ENCODE assay signal across 20 mouse cellular contexts in the genomic region with DNA sequence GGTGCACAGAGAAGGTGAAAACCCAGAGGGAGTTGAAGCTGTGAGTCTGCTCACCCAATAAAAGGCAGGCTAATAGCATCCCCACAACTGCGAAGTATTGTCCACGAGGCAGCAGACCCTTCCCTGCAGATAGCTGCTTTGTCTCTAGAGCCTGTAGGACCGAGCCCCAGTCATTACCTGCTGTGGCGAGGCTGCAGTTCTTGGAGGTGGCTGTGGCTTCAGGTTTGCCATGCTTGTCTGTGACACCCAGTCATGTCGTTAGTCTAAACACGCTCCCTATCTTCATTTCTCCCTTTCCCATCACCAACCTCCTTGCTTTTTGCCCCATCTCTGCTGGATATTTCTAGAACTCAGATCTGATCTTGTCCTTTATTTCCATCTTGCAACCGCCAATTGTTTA.
DNase-seq lines count a peak whose midpoint lies in the region; ATAC-seq lines count a peak whose summit lies in the region.
"Had no signal": no experiment of that assay in that cellular context is flagged by ENCODE, and none has a peak within 500 bp of the region (broad histone marks: within the 10 kb centered on the region; RNA-seq: fewer than 3 reads in every experiment).

No protein-coding gene starts in this region.

- H3K4me1 ChIP-seq in heart, embryonic 10.5 days, result peaks cover 12% of the 10 kb centered on the region
- H3K4me1 ChIP-seq in midbrain, embryonic 11.5 days (ENCODE audit: control insufficient read depth, insufficient read depth, low read length), result peaks cover 3% of the 10 kb centered on the region; the same call in 1 of the 2 replicates
- 0 out of 2 replicates have a peak, but pooled peaks cover 8% of the 10 kb centered on the region for H3K4me1 ChIP-seq in midbrain, embryonic 13.5 days (replicated peaks)
- H3K4me1 ChIP-seq: embryonic facial prominence, embryonic 15.5 days; forebrain, embryonic 12.5 days had no signal

- no peak overlapping the region for H3K4me2 ChIP-seq in midbrain, embryonic 11.5 days
- no peak overlapping the region for H3K4me2 ChIP-seq in midbrain, embryonic 13.5 days (replicated peaks)
- H3K4me2 ChIP-seq: embryonic facial prominence, embryonic 13.5 days; embryonic facial prominence, embryonic 15.5 days; forebrain, embryonic 12.5 days had no signal

- no peak overlapping the region for H3K4me3 ChIP-seq in heart, embryonic 10.5 days
- no peak overlapping the region for H3K4me3 ChIP-seq in midbrain, embryonic 11.5 days (ENCODE audit: low read depth, low read length)
- no peak overlapping the region for H3K4me3 ChIP-seq in midbrain, embryonic 13.5 days (replicated peaks)
- H3K4me3 ChIP-seq: embryonic facial prominence, embryonic 13.5 days; embryonic facial prominence, embryonic 15.5 days; erythroblast, embryonic 14.5 days; forebrain, embryonic 10.5 days; forebrain, embryonic 12.5 days had no signal

- intact Hi-C loops in heart, postnatal 36 days (cut with DNase I), result no loop called here

- no peaks in the 10 kb centered on the region for H3K36me3 ChIP-seq in heart, embryonic 10.5 days
- H3K36me3 ChIP-seq in midbrain, embryonic 11.5 days (ENCODE audit: control insufficient read depth, insufficient read depth, low read length), result no peaks in the 10 kb centered on the region
- no peaks in the 10 kb centered on the region for H3K36me3 ChIP-seq in midbrain, embryonic 13.5 days
- H3K36me3 ChIP-seq: embryonic facial prominence, embryonic 13.5 days; embryonic facial prominence, embryonic 15.5 days; forebrain, embryonic 10.5 days; forebrain, embryonic 12.5 days had no signal

- H3K27me3 ChIP-seq in heart, embryonic 10.5 days (ENCODE audit: insufficient read depth, poor library complexity, severe bottlenecking), result peaks cover 4% of the 10 kb centered on the region; the same call in 1 of the 2 replicates
- H3K27me3 ChIP-seq in midbrain, embryonic 11.5 days (ENCODE audit: control insufficient read depth, insufficient read depth, low read length), result no peaks in the 10 kb centered on the region
- H3K27me3 ChIP-seq in midbrain, embryonic 13.5 days, result no peaks in the 10 kb centered on the region
- H3K27me3 ChIP-seq: embryonic facial prominence, embryonic 13.5 days; embryonic facial prominence, embryonic 15.5 days; forebrain, embryonic 12.5 days had no signal

- no peak overlapping the region for H3K27ac ChIP-seq in heart, embryonic 10.5 days
- H3K27ac ChIP-seq in midbrain, embryonic 11.5 days (ENCODE audit: low read depth, low read length), result no peak overlapping the region
- H3K27ac ChIP-seq in midbrain, embryonic 13.5 days, result no peak overlapping the region
- H3K27ac ChIP-seq: embryonic facial prominence, embryonic 13.5 days; embryonic facial prominence, embryonic 15.5 days; forebrain, embryonic 10.5 days; forebrain, embryonic 12.5 days had no signal

- 81% methylated on average over 7 of the region's 7 CpGs for WGBS in heart, embryonic 10.5 days
- WGBS in midbrain, embryonic 11.5 days, result 73% methylated on average over 7 of the region's 7 CpGs
- 75% methylated on average over 7 of the region's 7 CpGs for WGBS in midbrain, embryonic 13.5 days

- DNase-seq in heart, embryonic 10.5 days (ENCODE audit: low spot score), result peak; percentile 69
- no peak for DNase-seq in heart, postnatal 36 days
- DNase-seq in midbrain, embryonic 11.5 days (ENCODE audit: low spot score, missing footprints), result peak; percentile 85
- DNase-seq: adrenal gland, adult 2 months; adrenal gland, postnatal 10 days; adrenal gland, postnatal 25 days; cerebellum, adult 11 months; cerebellum, adult 18-20 months; cerebellum, adult 8-10 months; cerebellum, adult 9-11 months; cerebellum, postnatal 36 days; embryo, embryonic 11 days had no signal

- ATAC-seq in midbrain, embryonic 11.5 days (ENCODE audit: low FRiP score), result no peak
- no peak for ATAC-seq in midbrain, embryonic 13.5 days
- ATAC-seq: forebrain, embryonic 14.5 days; forebrain, embryonic 16.5 days had no signal

- no peak overlapping the region for H3K9ac ChIP-seq in midbrain, embryonic 11.5 days (ENCODE audit: low read length)
- H3K9ac ChIP-seq in midbrain, embryonic 13.5 days (replicated peaks), result no peak overlapping the region
- H3K9ac ChIP-seq: embryonic facial prominence, embryonic 13.5 days; embryonic facial prominence, embryonic 15.5 days; forebrain, embryonic 12.5 days had no signal

- no peaks in the 10 kb centered on the region for H3K9me3 ChIP-seq in heart, embryonic 10.5 days
- no peaks in the 10 kb centered on the region for H3K9me3 ChIP-seq in midbrain, embryonic 11.5 days (ENCODE audit: control insufficient read depth, low read length)
- no peaks in the 10 kb centered on the region for H3K9me3 ChIP-seq in midbrain, embryonic 13.5 days
- H3K9me3 ChIP-seq: embryonic facial prominence, embryonic 13.5 days; embryonic facial prominence, embryonic 15.5 days; forebrain, embryonic 10.5 days; forebrain, embryonic 12.5 days had no signal

Comparison
In these comparisons a context has a peak if more than half of its experiments do, and no peak if none do; other contexts are left out.
1. DNase-seq: peak in heart, embryonic 10.5 days (single experiment) and midbrain, embryonic 11.5 days (single experiment); none in heart, postnatal 36 days (0 of 2).